Mouse (Mus musculus) stomach, embryonic 14.5 days (tissue): ENCODE measurements around the gene Rtp2. TPM values are rescaled to one million over a fixed set of nuclear protein-coding genes. Genes with fewer than 3 reads are reported as not detected.
"Not testable (repeated sequence)": the region's sequence is repeated elsewhere in the genome, so short reads cannot be mapped to it uniquely, and the experiment has no call there.

Experiments used
- ATAC-seq: fragments of 200-750 bp; cut with Nextera tagmentation; 2 replicates; pipeline ENCODE4 v1.8.0; 2017; ENCODE audit warnings: low read depth, moderate TSS enrichment; ENCODE audit not compliant: insufficient number of reproducible peaks, insufficient read depth, low FRiP score
- H3K27ac ChIP-seq: fragments of 300-500 bp; sonication (generic); 2 replicates; pipeline ENCODE4 v1.5.1; 2014; ENCODE audit warnings: mild to moderate bottlenecking, low read length, moderate library complexity, mixed read lengths
- H3K27me3 ChIP-seq: fragments of 300-500 bp; sonication (generic); 2 replicates; pipeline ENCODE4 v1.6.1; 2014; ENCODE audit warnings: low read length, control low read depth, mixed read lengths; ENCODE audit not compliant: control insufficient read depth, insufficient read depth
- H3K36me3 ChIP-seq: fragments of 300-500 bp; sonication (generic); 2 replicates; pipeline ENCODE4 v1.6.1; 2014; ENCODE audit warnings: mild to moderate bottlenecking, control low read depth, low read length, moderate library complexity, mixed read lengths; ENCODE audit not compliant: control insufficient read depth, insufficient read depth
- H3K4me1 ChIP-seq: fragments of 300-500 bp; sonication (generic); 2 replicates; pipeline ENCODE4 v1.6.1; 2014; ENCODE audit warnings: low read length, control low read depth, mixed read lengths; ENCODE audit not compliant: control insufficient read depth, insufficient read depth
- H3K4me2 ChIP-seq: fragments of 300-500 bp; sonication (generic); replicated peaks from 2 replicates; pipeline ENCODE4 v1.6.1; 2014; ENCODE audit warnings: low read depth, low read length, control low read depth
- H3K4me3 ChIP-seq: fragments of 300-500 bp; sonication (generic); 2 replicates; pipeline ENCODE4 v1.5.1; 2014; ENCODE audit warnings: low read depth, low read length, control low read depth
- H3K9ac ChIP-seq: fragments of 300-500 bp; sonication (generic); replicated peaks from 2 replicates; pipeline ENCODE4 v1.6.1; 2014; ENCODE audit warnings: low read depth, mild to moderate bottlenecking, control low read depth, low read length, moderate library complexity, mixed read lengths
- H3K9me3 ChIP-seq: fragments of 300-500 bp; sonication (generic); 2 replicates; pipeline ENCODE4 v1.6.1; 2016; ENCODE audit warnings: low read depth, low read length, control low read depth; ENCODE audit not compliant: control insufficient read depth
- WGBS: fragments of 180-500 bp; shearing (Covaris S2); extraction: QIAGEN DNeasy Blood & Tissue Kit; methylation state at CpG from one replicate; pipeline ENCODE4 v1.1.7; 2014; 5-methylcytosine and 5-hydroxymethylcytosine counted together
- polyA plus RNA-seq: library from polyadenylated mRNA; unstranded; fragments of >200 nt; fragmentation: Nextera tagmentation; extraction: Ambion mirVana; gene quantifications from 2 replicates; pipeline ENCODE4 v1.2.1, GENCODE M21; 2014

Rtp2 gene
- polyA plus RNA-seq, 1 experiment from 2014 or later: not detected

DNA sequence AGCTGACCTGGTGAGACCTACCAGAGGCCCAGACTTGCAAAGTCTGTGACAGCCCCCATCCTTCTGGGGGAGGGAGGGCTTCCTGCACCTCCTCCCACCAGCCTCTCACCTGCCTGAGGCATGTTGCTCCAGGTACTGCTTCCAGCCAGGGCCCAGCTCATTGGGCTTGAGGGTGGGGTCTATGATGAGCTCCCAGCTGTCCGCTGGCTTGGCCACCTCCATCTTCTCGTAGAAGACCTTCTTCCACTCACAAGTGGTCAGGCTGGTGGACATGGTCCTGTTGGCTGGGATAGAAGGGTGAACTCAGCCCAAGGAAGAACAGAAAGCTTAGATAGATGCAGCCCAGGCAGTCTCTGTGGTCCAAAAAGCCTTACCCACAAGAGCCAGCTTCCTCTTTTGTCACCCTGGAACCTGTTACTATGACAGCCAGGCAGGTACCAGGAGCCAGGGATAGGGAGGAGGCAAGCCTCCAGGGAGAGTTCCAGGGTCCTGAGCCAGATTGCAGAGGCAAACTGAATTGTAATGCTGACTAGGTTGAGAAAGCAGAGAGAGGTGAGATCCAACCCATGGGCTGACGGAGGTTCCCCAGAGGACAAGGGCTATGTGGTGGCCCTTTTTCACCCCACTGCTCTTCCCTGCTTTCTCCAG, 1.6 kb downstream of the Rtp2 start:
- no peaks in the 10 kb centered on the region for H3K4me1 ChIP-seq
- H3K4me2 ChIP-seq: no peak overlapping the region
- H3K9me3 ChIP-seq: no peaks in the 10 kb centered on the region
- WGBS: 79% methylated on average over 3 of the region's 3 CpGs
- H3K36me3 ChIP-seq: no peaks in the 10 kb centered on the region
- ATAC-seq: no peak
- H3K27ac ChIP-seq: no peak overlapping the region
- H3K4me3 ChIP-seq: no peak overlapping the region
- no peak overlapping the region for H3K9ac ChIP-seq
- no peaks in the 10 kb centered on the region for H3K27me3 ChIP-seq

DNA sequence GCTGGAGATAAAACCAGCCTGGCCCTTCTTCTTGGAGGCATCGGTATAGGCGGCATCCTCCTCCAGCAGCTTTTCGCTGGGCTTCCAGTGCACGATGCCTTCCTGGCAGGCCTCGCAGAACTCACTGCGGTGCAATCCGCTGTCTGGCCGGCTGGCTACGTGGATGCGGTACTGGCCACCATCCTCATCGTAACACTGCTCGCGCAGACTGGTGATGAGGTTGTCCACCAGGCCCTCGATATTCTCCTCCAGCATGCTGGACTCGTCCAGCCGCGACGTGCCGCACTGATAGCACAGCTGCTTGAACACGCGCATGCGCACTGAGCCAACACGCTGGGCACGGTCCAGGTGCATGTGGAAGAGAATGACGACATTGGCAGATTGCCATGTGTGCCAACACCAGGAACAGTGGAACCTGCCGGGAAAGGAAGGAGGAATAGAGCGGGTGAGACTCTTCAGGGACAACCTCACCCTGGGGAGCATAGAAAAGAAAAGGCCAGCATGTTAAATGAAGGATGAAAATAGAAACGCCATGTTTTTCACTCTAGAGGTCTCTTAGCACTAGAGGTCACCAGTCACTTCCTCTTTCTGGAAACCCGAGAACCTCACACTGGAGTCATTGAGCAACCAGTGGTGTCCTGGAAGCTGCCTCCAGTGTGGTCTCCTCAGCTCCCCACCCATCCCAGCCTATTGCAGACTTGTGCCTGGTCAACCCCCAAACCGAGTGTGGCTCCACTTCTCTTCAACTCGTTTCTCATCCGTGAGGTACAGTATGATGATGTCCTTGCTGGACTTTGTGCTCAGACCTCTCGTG, 4.7 kb downstream of the Rtp2 start:
- ATAC-seq: no peak
- no peaks in the 10 kb centered on the region for H3K27me3 ChIP-seq
- H3K27ac ChIP-seq: no peak overlapping the region
- H3K36me3 ChIP-seq: no peaks in the 10 kb centered on the region
- no peaks in the 10 kb centered on the region for H3K9me3 ChIP-seq
- no peak overlapping the region for H3K4me2 ChIP-seq
- no peak overlapping the region for H3K4me3 ChIP-seq
- no peaks in the 10 kb centered on the region for H3K4me1 ChIP-seq
- no peak overlapping the region for H3K9ac ChIP-seq
- 91% methylated on average over 33 of the region's 33 CpGs for WGBS

DNA sequence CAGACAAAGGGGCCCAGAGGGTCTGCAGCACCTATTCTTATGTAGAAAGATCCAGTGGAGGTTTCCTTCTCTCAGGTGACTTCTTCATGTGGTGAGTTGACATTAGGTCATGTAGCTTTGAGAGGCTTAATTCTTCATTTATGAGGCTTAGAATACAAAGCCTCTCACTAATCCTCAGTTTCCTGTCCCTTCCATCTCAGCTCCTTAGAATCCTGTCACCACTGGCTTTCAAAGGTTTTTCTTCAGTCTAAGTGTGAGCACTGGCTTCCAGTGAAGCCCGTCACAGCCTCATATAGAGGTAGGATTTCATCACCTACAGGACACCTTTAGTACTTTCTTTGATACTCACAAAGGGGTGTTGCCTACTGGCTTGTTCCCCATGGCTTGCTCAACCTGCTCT, 9.3 kb downstream of the Rtp2 start:
- WGBS: 91% methylated on average over 1 of the region's 1 CpGs
- Histone ChIP-seq H3K36me3 (no peaks in the 10 kb centered on the region), H3K9me3 (no peaks in the 10 kb centered on the region), H3K27me3 (no peaks in the 10 kb centered on the region), H3K27ac (no peak overlapping the region), H3K4me2 (no peak overlapping the region), H3K9ac (no peak overlapping the region), H3K4me3 (no peak overlapping the region), H3K4me1 (no peaks in the 10 kb centered on the region)
- ATAC-seq: no peak

DNA sequence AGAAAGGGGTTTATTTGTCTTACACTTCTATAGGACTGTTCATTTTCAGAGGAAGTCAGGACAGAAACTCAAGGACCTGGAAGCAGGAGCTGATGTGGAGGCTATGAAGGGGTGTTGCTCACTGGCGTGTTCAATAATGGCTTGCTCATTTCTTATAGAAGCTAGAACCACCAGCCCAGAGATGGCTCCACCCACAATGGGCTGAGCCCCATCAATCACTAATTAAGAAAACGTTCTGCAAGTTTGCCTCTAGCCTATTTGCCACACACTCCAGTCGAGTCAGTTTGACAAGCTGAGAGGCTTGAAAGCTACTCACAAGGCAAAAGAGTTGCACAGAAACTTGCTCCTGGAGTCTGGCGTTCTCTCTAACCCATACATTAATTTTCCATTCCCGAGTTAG, 10.5 kb downstream of the Rtp2 start:
- 66% methylated on average over 5 of the region's 5 CpGs for WGBS
- H3K27me3 ChIP-seq: no peaks in the 10 kb centered on the region
- H3K9ac ChIP-seq: no peak overlapping the region
- no peak overlapping the region for H3K4me3 ChIP-seq
- H3K9me3 ChIP-seq: no peaks in the 10 kb centered on the region
- no peak for ATAC-seq
- H3K4me2 ChIP-seq: no peak overlapping the region
- no peaks in the 10 kb centered on the region for H3K4me1 ChIP-seq
- H3K27ac ChIP-seq: no peak overlapping the region
- H3K36me3 ChIP-seq: no peaks in the 10 kb centered on the region

DNA sequence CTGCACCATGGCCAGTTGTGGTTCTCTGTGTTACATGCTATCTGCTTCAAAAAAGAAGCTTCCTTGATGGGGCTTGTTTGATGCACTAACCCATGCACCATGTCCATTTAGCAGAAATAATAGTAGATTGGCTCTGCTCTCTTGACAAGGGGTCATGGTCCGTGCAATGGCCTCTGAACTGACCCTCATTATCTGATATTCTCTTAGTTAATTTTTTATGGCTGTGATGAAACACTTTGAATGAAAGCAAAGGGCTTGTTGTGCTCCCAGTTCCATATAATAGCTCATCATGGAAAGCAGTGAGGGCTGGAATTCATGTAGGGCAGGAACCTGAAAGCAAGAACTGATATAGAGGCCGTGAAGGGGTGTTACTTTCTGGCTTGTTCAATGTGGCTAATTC, 12.8 kb downstream of the Rtp2 start:
- no peaks in the 10 kb centered on the region for H3K9me3 ChIP-seq
- ATAC-seq: no peak
- no peak overlapping the region for H3K27ac ChIP-seq
- no peak overlapping the region for H3K4me2 ChIP-seq
- H3K27me3 ChIP-seq: no peaks in the 10 kb centered on the region
- no peaks in the 10 kb centered on the region for H3K36me3 ChIP-seq
- 77% methylated on average over 2 of the region's 2 CpGs for WGBS
- H3K4me3 ChIP-seq: no peak overlapping the region
- H3K4me1 ChIP-seq: no peaks in the 10 kb centered on the region
- no peak overlapping the region for H3K9ac ChIP-seq

DNA sequence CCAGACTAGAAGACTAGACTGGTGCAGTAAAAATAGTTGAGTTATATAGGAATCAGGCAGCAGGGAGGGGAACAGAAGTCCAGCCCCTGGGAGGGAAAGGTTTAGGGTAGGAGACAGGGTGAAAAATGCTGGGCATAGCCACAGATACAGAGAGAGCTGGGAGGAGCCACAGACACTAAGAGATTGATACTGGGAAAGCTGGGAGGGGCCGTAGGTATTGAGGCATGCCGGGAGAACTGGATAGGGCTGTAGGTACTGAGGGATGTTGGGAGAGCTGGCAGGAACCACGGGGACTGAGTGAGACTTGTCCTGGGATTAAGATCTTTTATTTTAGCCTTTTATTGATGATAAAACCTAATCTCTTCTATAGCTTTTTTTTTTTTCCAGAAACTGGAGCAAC, 18.8 kb downstream of the Rtp2 start:
- H3K4me1 ChIP-seq: no peaks in the 10 kb centered on the region
- ATAC-seq: no peak
- H3K4me2 ChIP-seq: no peak overlapping the region
- no peak overlapping the region for H3K9ac ChIP-seq
- 22% methylated on average over 3 of the region's 3 CpGs for WGBS
- no peak overlapping the region for H3K27ac ChIP-seq
- no peaks in the 10 kb centered on the region for H3K27me3 ChIP-seq
- no peak overlapping the region for H3K4me3 ChIP-seq
- H3K36me3 ChIP-seq: no peaks in the 10 kb centered on the region
- peaks cover 3% of the 10 kb centered on the region; the same call in 1 of the 2 replicates for H3K9me3 ChIP-seq

DNA sequence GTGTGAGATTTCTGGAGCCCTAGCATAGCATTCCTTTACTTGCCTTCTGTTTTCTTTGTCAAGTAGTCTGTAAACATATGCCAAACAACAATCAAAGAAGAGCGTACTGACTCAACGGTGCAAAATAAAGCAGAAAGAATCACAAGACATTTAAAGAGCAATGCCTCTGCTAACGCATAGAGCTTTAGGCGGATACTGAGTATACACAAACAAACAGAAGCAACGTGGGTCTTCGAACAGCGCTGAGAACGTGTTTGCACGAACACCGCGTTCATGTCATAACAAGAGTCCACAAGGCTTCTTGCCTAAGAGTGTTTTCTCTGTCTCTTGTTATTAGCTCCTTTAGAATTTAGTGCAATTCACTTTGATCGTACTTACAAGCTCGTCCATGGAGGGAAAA, 19.5 kb downstream of the Rtp2 start:
- no peak overlapping the region for H3K4me3 ChIP-seq
- H3K36me3 ChIP-seq: no peaks in the 10 kb centered on the region
- 55% methylated on average over 13 of the region's 13 CpGs for WGBS
- H3K27ac ChIP-seq: no peak overlapping the region
- peaks cover 3% of the 10 kb centered on the region; the same call in 1 of the 2 replicates for H3K9me3 ChIP-seq
- H3K27me3 ChIP-seq: no peaks in the 10 kb centered on the region
- no peak overlapping the region for H3K9ac ChIP-seq
- no peak for ATAC-seq
- no peaks in the 10 kb centered on the region for H3K4me1 ChIP-seq
- H3K4me2 ChIP-seq: no peak overlapping the region

DNA sequence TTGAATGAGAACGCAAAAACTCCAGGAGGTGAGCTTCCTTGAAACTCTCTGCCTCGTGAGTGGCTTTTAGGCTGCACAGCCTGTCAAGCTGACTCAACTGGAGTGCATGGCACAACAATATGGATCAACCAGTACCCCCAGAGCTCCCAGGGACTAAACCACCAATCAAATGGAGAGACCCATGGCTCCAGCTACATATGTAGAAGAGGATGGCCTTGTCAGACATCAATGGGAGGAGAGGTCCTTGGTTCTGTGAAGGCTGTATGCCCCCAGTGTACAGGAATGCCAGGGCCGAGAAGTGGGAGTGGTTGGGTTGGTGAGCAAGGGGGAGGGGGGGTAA, 23.2 kb downstream of the Rtp2 start:
- H3K36me3 ChIP-seq, H3K4me3 ChIP-seq, H3K9me3 ChIP-seq, ATAC-seq, H3K4me2 ChIP-seq, H3K9ac ChIP-seq, H3K27me3 ChIP-seq, H3K27ac ChIP-seq, H3K4me1 ChIP-seq: not testable (repeated sequence)
- 84% methylated on average over 3 of the region's 3 CpGs for WGBS
